Mouse (Mus musculus): Measurements from ENCODE around the gene Gm10153. TPM values are rescaled to one million over a fixed set of nuclear protein-coding genes. Genes with fewer than 3 reads are reported as not detected.
"Not testable (repeated sequence)": the region's sequence is repeated elsewhere in the genome, so short reads cannot be mapped to it uniquely, and the experiment has no call there.

Gene Gm10153
- polyA plus RNA-seq, 1 experiment from 2014 or later = not detected

GRCm38 (mm10) chr7:142143506-142144010 is 46.6 kb downstream of the Gm10153 start:
- not testable (repeated sequence) for H3K27ac ChIP-seq (ENCODE audit: poor library complexity, severe bottlenecking); H3K36me3 ChIP-seq; H3K4me2 ChIP-seq; H3K4me1 ChIP-seq (replicated peaks); H3K9ac ChIP-seq; H3K4me3 ChIP-seq; H3K9me3 ChIP-seq (replicated peaks); ATAC-seq (ENCODE audit: insufficient number of reproducible peaks, low FRiP score)
- peaks cover 17% of the 10 kb centered on the region for H3K27me3 ChIP-seq (replicated peaks)
- 28% methylated on average over 1 of the region's 1 CpGs for WGBS

- H3K9ac ChIP-seq = no peak overlapping the region
- no peak overlapping the region for H3K4me2 ChIP-seq
- 10% methylated on average over 1 of the region's 1 CpGs for WGBS
- H3K27me3 ChIP-seq (replicated peaks) = peaks cover 17% of the 10 kb centered on the region
- no peak overlapping the region for H3K4me3 ChIP-seq
- H3K36me3 ChIP-seq = no peaks in the 10 kb centered on the region
- no peak overlapping the region for H3K27ac ChIP-seq (ENCODE audit: poor library complexity, severe bottlenecking)
- ATAC-seq (ENCODE audit: insufficient number of reproducible peaks, low FRiP score) = no peak
- peaks cover 9% of the 10 kb centered on the region for H3K4me1 ChIP-seq (replicated peaks)
- no peaks in the 10 kb centered on the region for H3K9me3 ChIP-seq (replicated peaks)
Measured at GRCm38 (mm10) chr7:142140696-142141095, 49.5 kb downstream of the Gm10153 start.

Other genes starting within 250 kb of the Gm10153 start
- 0.40 TPM in 2 replicates for gene Brsk2, start 240.6 kb downstream of the Gm10153 start, polyA plus RNA-seq (2016; fragmentation: Nextera tagmentation; extraction: Ambion mirVana)
- gene Mob2, start 129.3 kb downstream of the Gm10153 start, polyA plus RNA-seq (2016; fragmentation: Nextera tagmentation; extraction: Ambion mirVana) = 42.7 and 43.6 TPM in 2 replicates
- 17.7 and 17.8 TPM in 2 replicates for gene Dusp8, start 94.5 kb downstream of the Gm10153 start, polyA plus RNA-seq (2016; fragmentation: Nextera tagmentation; extraction: Ambion mirVana)
- not detected in 2 replicates for gene Gm45618, start 69.7 kb downstream of the Gm10153 start, polyA plus RNA-seq (2016; fragmentation: Nextera tagmentation; extraction: Ambion mirVana)
- not detected in 2 replicates for gene Gm39115, start 54.4 kb downstream of the Gm10153 start, polyA plus RNA-seq (2016; fragmentation: Nextera tagmentation; extraction: Ambion mirVana)
- not detected in 2 replicates for gene Gm45337, start 45.8 kb downstream of the Gm10153 start, polyA plus RNA-seq (2016; fragmentation: Nextera tagmentation; extraction: Ambion mirVana)
- gene Gm29735, start 33.3 kb downstream of the Gm10153 start, polyA plus RNA-seq (2016; fragmentation: Nextera tagmentation; extraction: Ambion mirVana) = not detected in 2 replicates
- gene Gm4553, start 24.6 kb downstream of the Gm10153 start, polyA plus RNA-seq (2016; fragmentation: Nextera tagmentation; extraction: Ambion mirVana) = not detected in 2 replicates
- gene Krtap5-2, start 14.4 kb downstream of the Gm10153 start, polyA plus RNA-seq (2016; fragmentation: Nextera tagmentation; extraction: Ambion mirVana) = not detected in 2 replicates
- gene Krtap5-3, start 11.0 kb upstream of the Gm10153 start, polyA plus RNA-seq (2016; fragmentation: Nextera tagmentation; extraction: Ambion mirVana) = not detected in 2 replicates
- not detected in 2 replicates for gene Gm7579, start 21.5 kb upstream of the Gm10153 start, polyA plus RNA-seq (2016; fragmentation: Nextera tagmentation; extraction: Ambion mirVana)
- gene Krtap5-5, start 39.6 kb upstream of the Gm10153 start, polyA plus RNA-seq (2016; fragmentation: Nextera tagmentation; extraction: Ambion mirVana) = not detected in 2 replicates
- gene Gm40460, start 50.7 kb upstream of the Gm10153 start, polyA plus RNA-seq (2016; fragmentation: Nextera tagmentation; extraction: Ambion mirVana) = not detected in 2 replicates
- not detected in 2 replicates for gene Gm2431, start 68.0 kb upstream of the Gm10153 start, polyA plus RNA-seq (2016; fragmentation: Nextera tagmentation; extraction: Ambion mirVana)
- gene Gm4559, start 84.0 kb upstream of the Gm10153 start, polyA plus RNA-seq (2016; fragmentation: Nextera tagmentation; extraction: Ambion mirVana) = not detected in 2 replicates
- not detected in 2 replicates for gene Krtap5-1, start 106.7 kb upstream of the Gm10153 start, polyA plus RNA-seq (2016; fragmentation: Nextera tagmentation; extraction: Ambion mirVana)
- not detected in 2 replicates for gene Krtap5-4, start 113.2 kb upstream of the Gm10153 start, polyA plus RNA-seq (2016; fragmentation: Nextera tagmentation; extraction: Ambion mirVana)
- gene Ifitm10, start 183.4 kb upstream of the Gm10153 start, polyA plus RNA-seq (2016; fragmentation: Nextera tagmentation; extraction: Ambion mirVana) = 5.4 and 7.4 TPM in 2 replicates
- 3.0 TPM in 1 of 2 replicates, not detected in the other for gene Gm49369, start 192.3 kb upstream of the Gm10153 start, polyA plus RNA-seq (2016; fragmentation: Nextera tagmentation; extraction: Ambion mirVana)
- gene Ctsd, start 197.6 kb upstream of the Gm10153 start, polyA plus RNA-seq (2016; fragmentation: Nextera tagmentation; extraction: Ambion mirVana) = 431 and 436 TPM in 2 replicates
- gene Syt8, start 244.5 kb upstream of the Gm10153 start, polyA plus RNA-seq (2016; fragmentation: Nextera tagmentation; extraction: Ambion mirVana) = 0.28 and 0.57 TPM in 2 replicates